Mouse (Mus musculus) CD4-positive helper T cell, adult 2 months (primary cell): Measurements from ENCODE around the gene Ceacam16.

Experiments used
- DNase-seq: peaks from one replicate; pipeline ENCODE4 v3.0.0-alpha.2; 2012; ENCODE audit warnings: low read depth, missing footprints, low spot score

Gene Ceacam16

DNA sequence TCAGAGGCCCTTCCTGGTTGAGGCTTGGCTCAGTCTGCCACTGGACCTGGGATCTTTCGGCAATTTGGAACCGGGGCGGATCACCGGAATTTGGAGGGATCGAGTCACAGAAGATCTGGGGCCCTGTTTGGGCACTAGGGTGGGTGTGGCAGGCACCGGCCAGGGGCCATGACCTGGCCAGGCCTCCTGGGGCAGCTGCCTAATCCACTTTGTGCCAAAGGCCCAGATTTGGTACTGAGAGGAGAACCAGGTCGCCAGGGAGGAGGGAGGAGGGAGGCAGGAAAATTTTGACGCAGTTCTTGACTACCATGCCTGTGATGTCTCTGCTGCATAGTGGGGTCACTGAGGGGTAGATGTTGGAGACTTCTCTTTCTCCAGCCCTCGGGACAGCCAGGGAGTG is at the start of gene Ceacam16:
Ceacam16 (minus strand) TSS at position 101 of the 400 bp plus-strand sequence.
- DNase-seq = no peak

DNA sequence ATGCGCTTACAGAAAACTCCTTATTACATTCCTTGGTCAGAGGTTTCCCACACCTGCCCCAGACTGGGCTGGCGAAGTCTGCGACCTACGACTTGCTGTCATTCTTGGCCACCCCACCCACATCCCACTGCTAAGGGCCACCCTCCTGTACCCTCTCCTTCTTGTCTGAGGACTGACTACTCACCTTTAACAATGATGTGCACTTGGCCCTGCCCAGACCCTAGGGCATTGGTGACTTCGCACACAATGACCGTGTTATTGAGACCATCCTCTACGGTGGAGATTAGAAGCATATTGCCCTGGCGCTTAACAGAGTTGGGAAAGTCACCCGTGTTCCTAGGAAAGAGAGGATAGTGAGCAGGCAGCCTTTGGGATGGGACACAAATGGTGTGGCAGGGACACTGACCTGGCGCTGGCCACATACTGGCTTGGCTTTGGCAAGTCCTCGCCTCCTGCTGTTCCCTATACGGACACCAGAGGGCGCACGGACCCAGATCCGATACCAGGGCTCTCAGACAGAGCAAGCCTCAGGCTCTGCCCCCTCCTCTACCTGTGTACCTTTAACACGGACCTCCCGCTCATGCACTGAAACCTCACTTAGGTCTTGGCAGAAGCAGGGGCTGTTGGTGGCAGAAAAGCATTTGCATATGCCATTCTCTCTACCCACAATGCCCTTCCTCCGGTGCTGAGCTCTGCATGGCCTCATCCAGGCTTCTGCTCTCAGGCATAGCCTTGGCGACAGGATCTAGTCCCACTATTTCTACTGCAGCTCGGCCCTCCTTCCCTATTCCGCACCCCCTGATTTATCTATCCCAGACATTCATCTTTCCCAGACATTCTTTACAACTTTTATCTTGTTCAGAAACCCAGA is 49.6 kb upstream of the Ceacam16 start:
- peak; percentile 77 for DNase-seq

DNA sequence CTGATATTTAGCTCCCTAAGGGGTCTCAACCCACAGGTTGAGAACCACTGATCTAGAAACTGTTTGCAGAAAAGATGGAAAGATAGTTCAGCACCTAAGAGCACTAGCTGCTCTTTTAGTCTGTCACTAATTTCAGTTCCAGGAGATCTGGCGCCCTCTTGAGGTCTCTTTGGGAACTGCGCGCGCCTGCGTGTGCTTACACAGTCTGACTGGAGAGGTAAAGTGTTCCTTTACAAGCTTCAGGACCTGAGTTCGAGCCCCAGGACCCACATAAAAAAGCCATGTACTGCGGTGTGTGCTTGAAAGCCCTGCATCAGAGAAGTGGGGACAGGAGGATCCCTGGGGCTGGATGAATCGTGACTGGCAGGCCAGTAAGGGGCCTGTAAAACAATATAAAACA is 28.8 kb upstream of the Ceacam16 start:
- peak; percentile 61 for DNase-seq

DNA sequence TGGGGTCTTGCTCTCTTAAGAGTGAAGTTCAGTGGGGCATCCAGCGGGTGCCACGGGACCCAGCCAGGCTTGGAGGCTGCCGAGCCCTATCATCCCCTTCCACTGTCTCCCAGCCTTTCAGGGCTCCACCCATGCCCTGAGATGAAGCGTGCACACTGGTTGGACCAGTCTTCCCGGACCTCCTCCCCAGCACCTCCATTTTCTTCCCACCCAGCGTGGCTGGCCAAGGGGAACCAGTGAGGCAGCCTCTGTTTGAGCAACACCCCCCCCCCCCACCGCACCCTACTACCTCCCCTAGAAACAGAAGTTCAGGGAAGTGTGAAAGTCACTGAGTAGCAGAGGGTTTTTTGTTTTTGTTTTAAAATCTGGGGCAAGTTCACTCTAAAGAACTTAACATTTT is 26.8 kb upstream of the Ceacam16 start, which contains the start of gene Ceacam19:
Ceacam19 (minus strand) TSS at position 117 of the 400 bp plus-strand sequence.
- DNase-seq = no peak

- DNase-seq = no peak
Observed at GRCm38 (mm10) chr7:19880754-19881153, 19.7 kb upstream of the Ceacam16 start.

DNA sequence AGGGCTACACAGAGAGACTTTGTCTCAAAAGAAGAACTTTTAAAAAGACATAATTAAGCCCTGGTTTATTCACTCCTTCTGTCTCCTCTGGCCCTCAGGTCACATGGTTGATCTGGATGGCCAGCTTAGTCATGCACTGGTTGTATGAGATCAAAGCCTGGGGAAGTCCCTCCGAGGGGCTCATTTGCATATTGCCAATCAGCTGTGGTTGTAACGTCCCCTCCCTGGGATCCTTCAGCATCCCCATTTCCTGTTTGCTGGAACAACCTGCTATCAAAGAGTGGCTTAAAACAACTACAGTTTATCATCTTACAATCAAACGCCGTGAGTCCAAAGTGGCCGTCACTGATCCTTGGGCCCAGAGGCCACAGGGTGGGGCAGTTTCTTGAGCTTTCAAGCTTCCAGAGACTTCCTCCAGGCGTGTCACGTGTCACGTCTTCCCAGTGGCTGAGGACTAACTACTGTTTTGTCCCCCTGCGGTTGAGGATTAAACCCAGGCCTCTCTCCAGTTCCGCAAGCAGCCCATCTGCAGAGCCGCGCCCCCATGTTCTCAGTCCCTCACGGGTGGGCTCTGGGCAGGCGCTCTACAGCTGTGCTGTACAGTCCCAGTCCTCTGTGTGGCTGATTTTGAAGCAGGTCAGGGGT is 15.8 kb upstream of the Ceacam16 start:
- peak; percentile 67 for DNase-seq

- peak; percentile 73 for DNase-seq
Observed at GRCm38 (mm10) chr7:19875948-19876682, 15.0 kb upstream of the Ceacam16 start.

GRCm38 (mm10) chr7:19871943-19872601 is 11.0 kb upstream of the Ceacam16 start:
- peak; percentile 51 for DNase-seq

DNA sequence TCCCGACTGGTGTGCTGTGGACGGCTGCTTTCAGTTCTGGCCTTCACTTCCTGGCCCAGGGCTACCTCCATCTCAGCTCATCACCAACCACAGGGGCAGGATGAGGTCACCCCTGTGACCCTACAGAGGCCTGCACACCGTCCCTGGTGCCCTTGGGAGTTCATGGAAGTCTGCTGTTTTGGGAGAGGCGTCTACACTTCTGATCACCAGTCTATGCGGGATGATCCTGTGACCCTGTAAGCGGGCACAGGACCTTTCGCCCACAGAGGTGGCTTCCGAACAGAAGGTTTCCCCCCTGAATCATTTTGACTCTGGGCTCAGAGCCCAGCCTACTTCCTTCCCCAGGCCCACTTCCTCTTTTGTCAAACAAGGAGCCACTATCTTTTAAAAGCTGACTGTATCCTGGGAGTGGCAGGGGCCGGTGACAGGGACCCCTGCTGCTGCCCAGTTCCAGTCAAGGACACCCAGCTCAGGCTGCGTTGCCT is 10.1 kb upstream of the Ceacam16 start:
- peak; percentile 46 for DNase-seq

DNA sequence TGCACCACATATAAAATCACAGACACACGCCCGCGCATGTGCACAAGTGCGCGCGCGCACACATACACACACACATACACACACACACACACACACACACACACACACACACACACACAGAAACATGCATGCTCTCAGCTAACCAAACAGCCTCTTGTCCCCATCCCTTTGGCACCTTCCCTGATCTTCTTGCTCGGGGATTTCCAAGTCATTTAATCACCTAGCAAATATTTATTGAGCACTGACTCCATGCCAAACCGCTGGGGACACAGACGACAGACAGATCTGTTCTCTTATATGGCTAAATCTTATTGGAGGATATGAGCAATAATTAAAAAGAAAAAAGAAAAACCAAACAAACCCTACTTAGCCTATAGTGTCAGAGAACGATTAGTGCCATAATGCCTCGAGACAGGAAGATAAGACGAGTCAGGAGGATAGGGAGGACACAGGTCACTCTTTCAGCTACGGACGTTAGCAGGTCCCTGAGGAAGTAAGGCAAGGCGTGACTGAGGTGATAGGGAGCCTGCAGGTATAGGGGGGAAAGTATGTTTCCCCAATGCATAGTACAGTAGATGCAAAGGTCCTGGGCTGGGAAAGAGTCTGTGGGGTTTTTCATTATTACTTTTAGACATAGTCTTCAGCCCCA is 6.8 kb upstream of the Ceacam16 start:
- no peak for DNase-seq

- DNase-seq = no peak
Observed at GRCm38 (mm10) chr7:19866490-19866889, 5.4 kb upstream of the Ceacam16 start.

DNA sequence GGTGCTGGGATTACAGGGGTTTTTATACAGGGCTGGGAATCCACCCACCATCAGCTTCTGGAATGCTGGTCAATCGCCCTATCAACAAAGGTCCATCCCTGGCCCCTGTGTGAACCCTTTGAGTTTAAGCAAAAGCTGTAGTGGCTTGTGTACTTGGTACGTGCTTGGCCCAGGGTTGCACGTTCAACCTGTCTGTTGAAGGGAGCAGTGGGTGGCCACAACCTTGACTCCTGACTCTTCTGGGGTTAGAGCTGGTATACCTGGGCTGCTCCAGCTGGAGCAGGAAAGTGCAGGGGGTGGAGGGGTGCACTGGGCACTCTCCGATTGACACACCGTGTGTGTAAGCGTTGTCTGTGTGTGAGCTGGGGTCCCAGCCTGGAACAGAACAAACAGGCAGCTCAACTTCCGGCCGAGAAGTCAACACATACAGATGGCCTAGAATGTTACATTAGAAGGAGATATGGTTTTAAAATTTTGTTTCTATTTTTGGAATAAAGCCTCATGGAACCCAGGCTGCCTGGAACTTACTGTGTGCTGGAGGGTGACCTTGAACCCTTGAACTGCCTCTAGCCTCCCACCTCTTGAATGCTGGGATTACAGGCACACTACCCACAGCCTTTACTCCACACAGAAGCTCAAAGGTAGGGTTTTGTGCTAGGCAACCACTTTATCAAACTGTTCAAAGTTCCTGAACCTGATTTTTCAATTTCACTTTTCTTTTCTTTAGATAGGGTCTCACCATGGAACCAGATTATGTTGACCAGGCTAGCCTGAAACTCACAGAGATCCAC is 4.3 kb upstream of the Ceacam16 start:
- no peak for DNase-seq

DNA sequence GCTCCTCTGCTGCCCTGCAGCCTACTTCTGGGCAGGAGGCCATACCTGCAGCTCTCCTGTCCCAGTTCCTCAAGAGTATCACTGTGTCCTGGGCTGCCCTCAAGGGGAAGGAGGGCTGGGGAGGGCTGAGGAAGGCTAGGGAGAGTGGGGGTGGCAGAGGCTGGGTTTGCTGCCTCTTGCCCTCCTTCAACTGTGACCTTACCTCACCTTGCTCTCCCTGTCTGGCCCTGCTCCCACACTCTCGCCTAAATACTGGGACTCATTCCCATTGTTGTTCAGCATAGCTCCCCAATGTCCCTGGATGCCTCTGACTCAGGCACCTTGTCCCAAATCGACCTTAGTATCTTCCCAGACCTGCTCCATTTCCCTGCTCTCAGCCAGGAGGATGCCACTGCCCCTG is 3.1 kb upstream of the Ceacam16 start:
- DNase-seq = no peak

DNA sequence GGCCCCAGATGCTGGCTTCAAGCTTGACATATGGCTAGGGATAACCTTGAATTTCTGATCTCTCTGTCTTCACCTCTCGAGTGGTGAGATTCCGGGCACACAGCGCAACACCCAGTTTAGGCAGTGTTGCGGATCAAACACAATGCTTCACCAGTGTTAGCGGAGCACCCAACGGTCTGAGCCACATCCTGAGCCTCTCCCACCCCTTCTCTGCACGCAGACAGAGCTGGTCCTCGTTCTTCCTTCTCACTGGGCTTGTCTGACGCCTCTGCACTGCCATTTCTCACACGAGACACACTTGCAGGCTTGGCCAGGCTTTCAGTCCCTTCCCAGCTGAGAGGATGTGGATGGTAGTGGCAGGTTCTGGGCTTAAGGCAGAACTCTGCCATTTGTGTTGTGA is 1.4 kb downstream of the Ceacam16 start:
- peak; percentile 41 for DNase-seq

DNA sequence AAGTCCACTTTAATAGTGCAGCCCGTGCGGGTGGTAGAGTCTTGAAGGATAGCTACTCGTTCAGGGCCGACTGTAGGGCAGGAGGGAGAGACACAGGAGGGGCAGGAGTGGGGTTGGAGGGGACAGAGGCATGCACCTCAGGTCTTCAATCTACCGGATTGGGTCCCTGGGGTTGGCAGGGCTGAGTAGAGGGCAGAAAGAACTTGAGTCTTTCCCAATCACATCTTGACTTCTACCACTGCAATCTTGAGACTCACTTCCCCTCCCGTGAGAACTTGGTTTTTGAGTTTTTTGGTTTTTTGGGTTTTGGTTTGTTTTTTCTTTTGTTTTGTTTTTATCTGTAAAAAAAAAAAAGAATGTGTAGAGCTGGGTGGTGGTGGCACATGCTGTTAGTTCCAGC is 4.8 kb downstream of the Ceacam16 start:
- no peak for DNase-seq

DNA sequence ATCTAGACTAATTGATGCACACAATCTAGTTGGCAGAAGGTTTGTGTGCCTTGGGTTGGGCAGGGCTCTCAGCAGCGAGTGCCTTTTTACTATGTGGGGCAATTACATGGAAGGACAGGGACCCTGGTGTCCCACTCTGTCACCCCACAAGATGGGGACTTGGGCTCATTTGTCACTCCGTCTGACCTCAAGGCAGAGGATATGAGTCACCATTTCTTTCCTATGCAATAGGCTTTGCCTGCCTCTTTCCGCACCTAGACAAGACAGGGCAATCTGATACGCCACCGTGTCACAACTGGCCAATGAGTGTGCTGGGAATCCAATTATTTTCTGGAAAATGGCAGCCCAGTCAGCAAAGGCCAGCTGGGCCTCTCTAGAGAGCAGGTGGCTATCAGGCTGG is 5.4 kb downstream of the Ceacam16 start:
- DNase-seq = peak; percentile 51

DNA sequence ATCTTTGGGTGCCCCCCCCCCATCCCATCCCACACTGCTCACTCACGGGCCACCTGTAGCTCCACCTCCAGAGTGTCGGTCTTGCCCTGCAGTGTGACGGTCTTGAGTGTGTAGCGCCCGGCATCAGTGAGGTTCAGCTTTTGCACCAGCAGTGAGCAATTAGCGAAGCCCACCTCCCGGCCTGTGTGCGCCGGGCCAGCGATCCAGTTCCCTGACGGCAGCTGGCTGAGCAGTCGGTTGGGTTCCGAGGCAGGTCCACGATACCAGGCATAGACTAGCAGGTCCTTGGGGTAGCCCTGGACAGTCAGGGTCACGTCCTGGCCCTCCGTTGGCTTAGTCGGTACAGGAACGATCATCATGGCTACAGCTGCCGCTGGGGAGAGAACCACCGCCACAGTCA is 7.6 kb downstream of the Ceacam16 start:
- no peak for DNase-seq

GRCm38 (mm10) chr7:19851858-19852570 is 9.1 kb downstream of the Ceacam16 start, which contains the start of gene Gm19345:
Gm19345 (plus strand) TSS chr7:19852003.
- peak; percentile 33 for DNase-seq

GRCm38 (mm10) chr7:19844521-19845171 is 16.5 kb downstream of the Ceacam16 start:
- peak; percentile 34 for DNase-seq
